Mouse (Mus musculus) inflammation-experienced regulatory T-cells, adult 6 months (primary cell): Measurements from ENCODE around the gene Top3a. TPM values are rescaled to one million over a fixed set of nuclear protein-coding genes. Genes with fewer than 3 reads are reported as not detected.

ENCODE experiments used
- ATAC-seq: one replicate; pipeline ENCODE4 v1.8.0; 2017
- polyA plus RNA-seq, 3 experiments: library from polyadenylated mRNA; unstranded; fragments of 100-300 nt; shearing (Covaris generic); gene quantifications; one replicate each; pipeline ENCODE4 v1.2.1; 2017

The Top3a gene
- polyA plus RNA-seq, 3 experiments from 2014 or later, result 10.6 to 13.8 (median 12.5) TPM

DNA sequence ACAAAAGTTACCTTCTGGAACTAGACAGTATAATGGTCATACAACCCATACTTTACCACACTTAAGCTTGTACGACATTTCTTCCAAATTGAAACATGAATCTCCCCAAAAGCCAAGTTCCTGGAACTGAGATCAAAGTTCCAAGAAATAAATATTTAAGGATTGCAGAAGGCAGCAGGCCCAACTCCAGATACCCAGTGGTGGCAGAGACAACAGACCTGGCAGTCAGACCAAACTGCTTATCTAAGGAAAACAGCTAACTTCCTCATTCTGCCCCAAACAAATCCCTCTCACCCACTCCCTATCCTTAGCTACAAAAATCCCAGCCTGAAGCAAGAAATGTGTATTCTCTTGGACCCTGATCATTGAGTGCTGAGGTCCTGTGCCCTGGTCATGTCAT, 2.3 kb downstream of the Top3a start:
- no peak for ATAC-seq

DNA sequence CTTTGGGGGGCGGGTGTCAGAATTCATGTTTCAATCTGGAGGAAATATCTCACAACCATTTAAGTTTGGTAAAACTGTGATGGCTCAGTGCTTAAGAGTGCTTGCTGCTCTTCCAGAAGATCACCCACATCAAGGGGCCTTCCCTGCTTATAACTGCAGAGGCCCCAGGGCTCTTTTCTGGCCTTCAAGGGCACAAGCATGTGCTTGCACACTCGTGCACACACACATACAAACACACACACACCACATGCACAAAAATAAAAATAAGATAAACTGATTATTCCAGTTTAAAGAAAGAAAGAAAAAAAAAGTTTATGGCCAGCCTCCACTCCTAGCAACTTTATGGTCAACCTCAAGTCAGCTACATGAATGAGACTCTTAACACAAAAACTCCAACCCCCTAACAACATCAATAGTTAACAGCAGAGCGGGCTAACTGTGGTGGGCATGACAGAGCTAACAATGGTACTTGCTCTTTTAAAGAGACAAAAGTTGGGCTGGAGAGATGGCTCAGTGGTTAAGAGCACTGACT, 2.9 kb downstream of the Top3a start:
- ATAC-seq, result no peak

DNA sequence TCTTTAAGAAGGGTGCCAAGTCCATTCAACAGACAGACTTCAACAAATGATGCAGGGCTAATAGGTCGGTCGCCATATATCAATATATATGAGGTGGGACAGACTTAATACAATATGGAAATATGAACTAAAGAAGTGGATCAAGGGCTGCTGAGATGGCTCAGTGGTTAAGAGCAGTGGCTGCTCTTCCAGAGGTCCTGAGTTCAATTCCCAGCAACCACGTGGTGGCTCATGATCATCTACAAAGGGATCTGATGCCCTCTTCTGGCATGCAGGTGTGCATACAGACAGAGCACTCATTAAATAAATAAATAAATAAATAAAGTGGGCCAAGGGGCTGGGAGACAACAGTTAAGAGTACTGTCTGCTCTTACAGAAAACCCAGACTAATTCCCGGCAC, 5.0 kb downstream of the Top3a start:
- ATAC-seq, result no peak

DNA sequence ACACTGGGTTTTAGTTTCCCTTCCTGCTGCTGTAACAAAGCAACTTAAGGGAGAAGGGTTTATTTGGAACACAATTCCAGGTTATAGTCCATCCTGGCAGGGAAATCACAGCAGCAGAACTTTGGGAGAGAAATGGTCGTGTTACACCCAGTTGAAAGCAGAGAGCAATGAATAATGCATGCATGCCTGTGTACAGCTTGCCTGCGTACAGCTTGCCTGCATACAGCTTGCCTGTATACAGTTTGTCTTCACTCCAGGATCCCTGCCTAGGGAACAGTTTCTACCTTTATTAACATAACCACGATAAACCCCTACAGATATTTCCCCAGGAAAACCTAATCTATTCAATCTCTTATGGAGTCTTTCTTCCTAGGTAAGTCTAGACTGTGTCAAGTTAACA, 6.4 kb downstream of the Top3a start:
- ATAC-seq, result no peak

DNA sequence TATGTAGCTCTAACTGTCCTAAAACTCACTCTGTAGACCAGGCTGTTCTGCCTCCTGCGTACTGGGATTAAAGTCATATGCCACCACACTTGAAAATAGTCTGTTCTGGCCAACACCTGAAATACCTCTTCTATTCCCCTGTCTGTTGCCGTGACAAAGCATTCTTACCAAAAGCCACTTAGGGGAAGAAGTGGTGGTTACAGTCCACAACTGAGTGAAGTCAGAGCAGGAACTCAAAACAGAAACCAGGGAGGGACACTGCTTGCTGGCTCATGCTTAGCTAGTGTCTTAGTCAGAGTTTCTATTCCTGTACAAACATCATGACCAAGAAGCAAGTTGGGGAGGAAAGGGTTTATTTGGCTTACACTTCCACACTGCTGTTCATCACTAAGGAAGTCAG, 7.8 kb downstream of the Top3a start:
- ATAC-seq, result no peak

DNA sequence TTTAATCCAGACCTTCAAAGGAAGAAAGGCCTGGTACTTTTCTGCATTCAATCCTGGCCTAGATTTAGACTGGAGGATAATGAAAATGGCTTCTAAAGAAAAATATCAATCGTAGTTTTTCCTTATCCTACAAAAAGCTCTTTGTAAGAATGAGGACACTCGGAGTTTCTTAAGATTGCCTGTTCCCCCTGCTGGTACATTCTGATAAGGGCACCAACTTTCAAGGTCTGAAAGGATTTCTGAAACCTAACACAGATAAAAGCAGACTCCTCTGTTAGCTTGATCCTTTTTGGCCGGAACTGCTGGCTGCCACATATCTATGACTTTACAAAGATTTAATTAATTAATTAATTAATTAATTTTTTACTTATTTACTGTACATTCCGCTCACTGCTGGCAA, 10.2 kb downstream of the Top3a start:
- ATAC-seq, result no peak

DNA sequence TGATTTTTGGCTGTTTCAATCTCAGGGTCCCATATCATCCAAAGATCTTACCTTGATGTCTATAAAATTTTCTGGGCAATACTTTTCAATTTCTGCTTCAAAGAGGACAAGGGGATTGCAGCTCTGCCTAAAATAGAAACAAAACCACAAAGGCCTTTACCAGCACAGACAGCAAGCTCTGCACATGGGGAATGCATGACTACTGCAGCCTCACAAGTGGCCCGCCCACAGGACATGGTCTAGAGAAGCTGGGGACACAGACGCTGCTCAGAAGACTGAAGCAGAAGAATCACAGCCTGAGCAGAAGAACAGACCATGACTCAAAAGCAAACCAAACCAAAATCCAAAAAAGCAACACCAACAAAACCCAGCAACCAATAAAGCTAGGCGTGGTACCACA, 15.5 kb downstream of the Top3a start:
- ATAC-seq, result no peak

DNA sequence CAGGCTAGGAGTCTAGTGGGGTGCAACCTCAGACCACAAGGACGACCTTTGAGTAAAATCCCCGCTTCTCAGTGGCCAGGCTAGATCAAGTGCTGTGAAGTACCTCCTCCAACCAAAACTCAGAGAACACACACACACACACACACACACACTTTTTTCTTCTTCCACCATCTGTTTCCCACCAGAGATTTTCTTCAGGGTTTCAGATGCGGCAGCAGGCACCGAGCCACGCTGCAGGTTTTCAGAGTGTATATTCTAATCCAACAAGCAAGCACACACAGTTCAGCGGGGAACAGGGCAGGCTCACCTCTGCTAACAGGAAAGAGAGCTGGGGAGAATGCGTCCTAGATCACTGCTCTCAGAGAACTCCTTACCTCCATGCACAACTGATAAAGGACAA, 21.6 kb downstream of the Top3a start:
- no peak for ATAC-seq

DNA sequence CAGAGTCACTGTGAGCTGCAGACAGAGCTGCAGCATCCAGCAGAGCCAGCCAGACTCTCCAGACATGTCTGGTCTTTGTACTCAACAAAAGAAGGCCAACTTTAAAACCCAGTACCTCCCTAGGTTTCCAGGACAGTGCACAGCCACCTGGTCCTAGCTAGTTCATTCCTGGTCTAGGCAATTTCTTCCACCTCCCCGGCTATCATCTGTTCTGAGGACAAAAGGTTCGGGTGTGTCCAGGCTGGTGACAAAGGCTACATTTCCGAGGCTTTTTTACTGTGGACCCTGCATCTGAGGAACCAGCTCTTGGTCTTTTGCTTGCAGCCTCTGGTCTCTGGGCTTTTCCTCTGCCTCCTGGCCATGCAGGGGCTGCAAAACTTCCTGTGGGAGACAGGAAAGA, 36.8 kb downstream of the Top3a start:
- ATAC-seq, result no peak

DNA sequence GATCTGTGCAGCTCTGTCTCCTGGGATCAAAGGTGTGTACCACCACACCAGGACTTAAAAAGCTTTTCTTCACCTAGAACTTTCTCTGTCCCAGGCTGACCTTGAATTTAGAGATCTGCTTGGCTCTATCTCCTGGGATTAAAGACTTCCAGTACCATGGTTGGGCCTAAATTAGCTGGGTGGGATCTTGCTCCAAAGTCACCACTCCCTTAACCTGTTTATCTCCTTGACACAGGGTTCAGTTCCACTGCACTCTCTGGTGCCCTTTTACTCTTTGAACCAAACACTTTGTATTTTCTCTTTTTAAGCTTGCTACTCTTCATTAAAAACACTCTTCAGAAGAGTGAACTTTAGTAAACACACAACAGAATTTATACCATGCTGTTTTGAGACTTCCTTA, 39.7 kb downstream of the Top3a start:
- no peak for ATAC-seq

DNA sequence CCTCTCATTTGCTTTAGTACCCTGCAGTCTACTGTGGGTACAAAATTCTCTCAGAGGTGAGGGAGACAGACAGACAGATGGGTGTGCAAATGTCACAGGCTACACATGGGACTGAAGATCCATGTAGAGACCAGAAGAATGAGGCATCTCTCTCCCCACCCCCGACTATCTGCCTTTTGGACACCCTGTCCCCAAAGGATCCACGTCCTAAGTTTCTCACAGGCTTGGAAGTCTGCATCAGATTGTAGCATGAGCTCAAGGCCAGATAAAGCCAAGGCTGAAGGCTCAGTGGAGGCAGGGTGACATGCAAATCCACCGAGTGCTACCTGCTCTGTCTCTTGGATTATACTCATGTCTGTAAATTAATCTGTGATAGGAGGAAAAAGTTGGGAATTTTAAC, 40.7 kb downstream of the Top3a start:
- no peak for ATAC-seq

DNA sequence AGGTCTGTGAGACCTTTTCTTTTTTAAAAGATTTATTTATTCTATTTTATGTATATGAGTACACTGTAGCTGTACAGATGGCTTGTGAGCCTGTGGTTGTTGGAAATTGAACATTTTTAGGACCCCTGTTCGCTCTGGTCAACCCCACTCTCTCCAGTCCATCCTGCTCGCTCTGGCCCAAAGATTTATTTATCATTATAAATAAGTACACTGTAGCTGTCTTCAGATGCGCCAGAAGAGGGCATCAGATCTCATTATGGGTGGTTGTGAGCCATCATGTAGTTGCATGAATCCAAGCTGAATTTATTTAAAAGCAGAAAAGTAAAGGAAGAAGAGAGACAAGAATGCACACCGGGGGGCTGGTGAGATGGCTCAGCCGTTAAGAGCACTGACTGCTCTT, 42.0 kb downstream of the Top3a start:
- no peak for ATAC-seq

DNA sequence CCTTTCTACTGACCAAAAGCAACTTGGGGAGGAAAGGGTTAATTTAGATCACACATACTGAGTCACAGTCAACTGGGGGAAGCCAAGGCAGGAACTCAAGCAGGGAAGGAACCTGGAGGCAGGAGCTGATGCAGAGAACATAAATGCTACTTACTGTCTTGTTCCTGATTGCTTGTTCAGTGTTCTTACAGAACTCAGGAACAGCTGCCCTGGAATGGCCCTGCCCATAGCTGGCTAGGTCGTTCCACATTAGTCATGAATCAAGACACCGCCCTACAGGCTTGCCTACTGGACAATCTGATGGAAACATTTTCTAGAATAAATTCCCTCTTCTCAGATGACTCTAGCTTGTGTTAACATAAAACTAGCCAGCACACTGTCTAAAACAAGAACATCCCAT, 43.0 kb downstream of the Top3a start:
- ATAC-seq, result no peak

DNA sequence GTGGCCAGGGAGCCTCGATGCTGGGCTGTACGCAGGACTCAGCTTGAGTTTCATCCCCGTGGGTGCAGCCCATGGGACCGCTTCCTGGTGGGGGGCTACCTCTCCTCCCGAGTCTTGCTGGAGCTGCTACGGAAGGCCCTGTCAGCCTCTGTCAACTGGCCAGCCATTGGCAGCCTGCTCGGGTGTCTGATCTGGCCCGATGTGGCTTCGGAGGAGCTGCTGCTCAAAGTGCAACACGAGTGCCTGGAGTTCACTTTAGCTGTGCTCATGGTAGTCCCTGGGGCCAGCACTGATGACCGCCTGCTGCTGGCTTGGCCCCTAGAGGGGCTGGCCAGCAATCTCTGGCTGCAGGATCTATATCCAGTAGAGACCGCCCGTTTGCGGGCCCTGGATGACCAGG, 45.9 kb downstream of the Top3a start:
- ATAC-seq, result no peak

DNA sequence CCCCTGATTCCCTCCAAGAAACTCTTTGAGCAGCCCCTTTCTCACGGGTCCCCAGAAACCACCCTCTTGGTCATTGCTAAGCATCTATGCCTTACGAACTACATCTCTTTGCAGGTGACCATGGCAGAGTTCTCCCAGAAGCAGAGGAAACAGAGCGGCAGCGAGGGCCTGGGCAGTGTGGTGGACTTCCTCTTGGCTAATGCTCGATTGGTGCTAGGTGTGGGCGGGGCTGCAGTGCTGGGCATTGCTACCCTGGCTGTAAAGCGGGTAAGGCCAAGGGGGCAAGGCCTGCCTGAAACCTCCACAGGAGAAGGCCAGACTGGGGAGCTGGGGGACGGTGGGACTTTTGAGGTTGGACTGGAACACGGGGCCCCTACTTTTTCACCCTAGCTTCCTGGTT, 47.0 kb downstream of the Top3a start:
- ATAC-seq, result no peak

DNA sequence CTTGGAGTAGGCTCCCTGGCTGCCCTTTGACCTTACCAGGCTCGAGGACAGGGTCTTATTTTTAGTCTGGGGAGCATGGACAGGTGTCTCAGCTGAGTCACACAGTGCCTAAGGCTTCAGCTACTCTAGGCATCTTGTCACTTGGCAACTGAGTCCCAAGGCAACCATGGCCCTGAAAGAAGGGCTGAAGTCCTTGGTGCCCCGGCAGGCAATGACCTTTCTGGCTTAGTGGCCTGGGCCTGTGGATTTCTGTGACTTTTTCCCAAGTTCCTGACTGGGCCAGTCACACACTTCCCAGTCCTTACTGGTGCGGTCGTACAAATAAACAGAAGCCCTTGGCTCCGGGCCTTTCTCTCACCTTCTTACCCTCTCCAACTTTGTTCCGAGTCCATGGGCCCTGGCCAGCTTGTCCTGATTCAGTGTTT, 47.9 kb downstream of the Top3a start:
- no peak for ATAC-seq

DNA sequence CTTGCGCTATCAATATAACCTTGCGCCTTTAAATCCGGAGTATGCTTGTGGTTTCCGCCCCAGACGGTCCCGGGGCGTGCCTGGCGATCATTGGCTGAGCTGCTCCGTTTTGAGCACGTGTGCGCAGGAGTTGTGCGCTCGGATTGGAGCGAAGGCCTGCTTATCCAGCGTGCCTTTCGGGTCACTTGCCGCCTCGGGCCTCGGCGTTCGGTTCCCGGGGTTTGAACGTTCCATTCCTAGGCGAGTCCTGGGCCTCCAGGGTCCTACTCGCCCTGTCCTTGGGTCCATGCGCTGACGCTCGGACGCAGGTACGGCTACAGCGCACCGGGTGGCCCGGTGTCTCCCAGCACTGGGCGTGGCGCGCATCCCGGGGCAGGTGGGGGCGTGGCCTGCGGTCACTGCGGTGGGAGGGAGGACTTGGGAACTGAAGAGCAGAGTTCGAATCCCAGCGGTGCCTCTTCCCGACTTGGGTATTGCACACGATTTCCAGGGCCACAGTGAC, 48.9 kb downstream of the Top3a start, which contains the start of gene Mief2:
Gene Mief2 (plus strand): TSS at position 139 of the 502 bp plus-strand sequence.
- ATAC-seq, result peak; percentile 96

DNA sequence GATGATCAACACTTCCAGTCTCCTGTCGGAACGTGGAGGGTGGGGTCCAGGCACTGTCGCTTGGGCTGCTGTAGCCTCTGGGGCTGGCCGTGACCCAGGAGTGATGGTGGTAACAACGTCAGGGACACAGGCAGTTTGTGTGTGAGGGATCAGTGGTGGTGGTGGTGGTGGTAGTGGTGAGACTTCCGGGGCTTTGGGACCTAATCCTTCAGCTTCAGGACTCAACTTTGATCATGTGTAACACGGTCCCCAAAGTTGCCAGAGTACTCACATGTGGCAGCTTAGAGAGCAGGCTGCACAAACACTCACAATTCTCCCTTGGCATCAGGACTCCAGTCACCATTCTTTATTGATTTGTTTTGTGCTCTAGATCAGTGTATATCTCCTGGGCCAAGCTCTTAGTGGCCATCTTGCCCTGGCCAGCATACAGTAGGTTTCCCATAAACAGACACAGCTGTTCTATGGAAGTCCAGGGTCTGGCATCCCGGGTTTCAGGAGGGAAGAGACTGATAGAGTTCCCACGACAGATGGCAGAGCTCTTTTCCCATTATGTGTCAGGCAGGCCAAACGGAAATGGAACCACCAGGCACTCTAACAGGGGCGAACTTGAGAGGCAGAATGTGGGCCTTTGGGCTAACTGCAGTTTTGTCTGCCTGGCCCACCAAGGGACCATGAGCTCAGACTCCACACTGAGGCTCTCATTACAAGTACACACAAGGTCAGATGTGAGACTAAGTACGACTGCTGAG, 49.6 kb downstream of the Top3a start:
- ATAC-seq, result peak; percentile 3

DNA sequence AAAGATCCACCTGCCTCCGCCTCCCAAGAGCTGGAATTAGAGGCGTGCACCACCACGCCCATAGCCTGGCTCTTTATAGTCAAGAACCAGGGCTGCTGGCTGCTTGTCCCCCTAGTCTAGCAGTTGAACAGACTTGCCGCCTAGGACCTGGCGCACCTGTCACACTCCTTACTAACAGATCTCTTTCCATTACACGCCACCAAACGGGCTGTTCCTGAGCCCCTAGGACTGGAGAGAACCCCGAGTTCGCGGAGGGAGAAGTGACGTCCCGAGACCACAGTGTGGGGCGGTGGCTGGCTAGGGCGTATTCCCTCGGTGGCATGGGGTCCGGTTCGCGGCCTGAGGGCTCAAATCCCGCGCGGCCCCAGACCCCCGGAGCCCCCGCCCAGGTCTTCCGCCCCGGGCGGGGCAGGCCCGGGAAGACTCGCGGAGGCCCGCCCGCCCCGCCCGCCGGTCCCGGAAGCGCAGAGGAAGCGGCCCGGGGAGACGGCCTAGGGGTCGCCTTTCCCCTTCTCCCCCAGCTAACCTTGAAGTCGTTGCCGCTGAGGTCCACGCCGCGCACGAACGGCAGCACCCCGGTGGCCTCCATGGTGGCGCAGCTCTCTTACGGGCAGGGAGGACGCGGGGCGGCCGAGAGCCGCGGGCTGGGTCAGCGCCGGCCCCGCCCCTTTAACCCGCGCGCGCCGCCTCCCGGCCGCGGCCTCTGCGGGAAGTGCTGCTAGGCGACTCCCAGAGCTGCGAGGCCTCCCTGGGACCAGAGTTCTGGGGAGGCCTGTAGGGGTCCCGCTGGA, 50.4 kb downstream of the Top3a start, which contains the start of gene Flii:
Gene Flii (minus strand): TSS at position 663 of the 791 bp plus-strand sequence.
- peak; percentile 52 for ATAC-seq

DNA sequence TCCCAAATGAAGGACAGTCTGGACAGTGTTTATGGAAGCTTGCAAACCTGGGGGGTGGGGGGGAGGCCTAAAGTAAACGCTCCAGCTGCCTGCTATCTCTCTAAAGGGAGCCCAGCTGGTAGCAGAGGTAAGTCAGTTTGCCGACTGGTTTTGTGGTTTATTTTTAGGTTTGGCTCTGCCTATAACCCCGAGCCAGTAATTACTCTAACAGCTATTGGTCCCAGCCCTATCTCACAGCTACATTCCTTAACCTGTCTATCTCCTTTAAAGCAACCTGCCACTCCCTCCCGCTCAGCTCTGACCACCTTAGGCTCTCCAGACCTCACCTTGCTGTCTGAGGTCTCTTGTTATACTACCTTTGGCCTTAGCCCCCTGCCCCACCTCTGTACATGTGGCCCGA, 57.9 kb downstream of the Top3a start:
- ATAC-seq, result no peak

DNA sequence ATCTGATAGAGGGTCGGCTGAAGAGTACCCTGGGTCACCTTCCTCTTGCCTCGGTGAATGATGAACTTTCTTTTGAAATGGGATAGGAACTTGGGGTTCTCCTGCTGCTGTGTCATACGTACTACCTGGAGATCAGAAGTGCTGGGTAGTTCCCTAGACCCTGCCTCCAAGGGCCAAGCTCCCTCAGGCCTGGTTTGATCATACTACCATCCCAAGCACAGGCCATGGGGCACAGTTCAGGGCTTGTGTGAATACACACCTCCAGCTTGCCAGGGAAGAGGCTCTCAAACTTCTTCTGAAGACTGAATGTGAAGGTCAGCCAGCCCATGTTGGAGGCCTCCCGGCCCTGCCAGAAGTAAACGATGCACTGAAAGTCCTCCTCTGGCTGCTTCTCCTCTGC, 61.3 kb downstream of the Top3a start:
- ATAC-seq, result no peak

DNA sequence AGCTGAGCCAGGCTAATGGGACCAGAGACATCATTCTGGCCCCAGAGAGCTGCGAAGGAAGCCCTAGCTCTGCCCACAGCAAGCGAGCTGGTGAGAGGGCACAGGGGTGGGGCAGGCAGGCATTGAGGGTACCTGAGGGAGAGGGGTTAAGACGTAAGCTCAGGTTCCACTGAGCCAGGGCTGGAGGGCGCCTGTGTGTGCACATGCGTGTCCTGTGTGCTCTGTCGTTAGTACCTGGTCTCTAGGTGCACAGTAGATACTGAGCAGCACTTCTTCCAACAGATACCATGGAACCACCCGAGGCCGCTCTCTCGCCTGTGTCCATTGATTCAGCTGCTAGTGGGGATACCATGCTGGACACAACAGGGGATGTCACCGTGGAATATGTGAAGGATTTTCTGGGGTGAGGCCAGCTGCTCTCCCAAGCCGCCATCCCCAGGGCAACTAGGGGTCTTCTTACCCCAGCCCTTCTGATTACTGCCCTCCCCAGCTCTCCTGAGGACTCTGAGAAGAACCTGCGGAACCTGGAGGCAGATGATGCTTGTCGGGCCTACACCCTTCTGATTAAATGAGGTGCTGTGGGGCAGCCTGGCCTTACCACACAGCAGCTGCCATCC, 64.4 kb downstream of the Top3a start:
- no peak for ATAC-seq

DNA sequence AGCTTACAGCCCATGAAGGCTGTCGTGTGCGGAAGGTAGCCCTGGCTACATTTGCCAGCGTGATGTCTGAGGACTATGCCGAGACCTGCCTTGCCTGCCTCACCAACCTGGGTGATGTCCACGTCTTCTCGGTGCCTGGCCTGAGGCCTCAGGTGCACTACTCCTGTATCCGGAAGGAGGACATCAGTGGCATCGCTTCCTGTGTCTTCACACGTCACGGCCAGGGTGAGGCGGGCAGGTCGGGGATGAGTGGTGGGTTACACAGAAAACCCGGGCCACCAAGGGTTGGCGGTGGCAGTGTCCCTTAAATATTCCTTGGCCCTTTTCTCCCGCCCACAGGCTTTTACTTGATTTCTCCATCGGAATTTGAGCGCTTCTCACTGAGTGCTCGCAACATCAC, 65.1 kb downstream of the Top3a start:
- ATAC-seq, result no peak
